Mouse (Mus musculus): ENCODE measurements around the gene Bsnd.

DNA sequence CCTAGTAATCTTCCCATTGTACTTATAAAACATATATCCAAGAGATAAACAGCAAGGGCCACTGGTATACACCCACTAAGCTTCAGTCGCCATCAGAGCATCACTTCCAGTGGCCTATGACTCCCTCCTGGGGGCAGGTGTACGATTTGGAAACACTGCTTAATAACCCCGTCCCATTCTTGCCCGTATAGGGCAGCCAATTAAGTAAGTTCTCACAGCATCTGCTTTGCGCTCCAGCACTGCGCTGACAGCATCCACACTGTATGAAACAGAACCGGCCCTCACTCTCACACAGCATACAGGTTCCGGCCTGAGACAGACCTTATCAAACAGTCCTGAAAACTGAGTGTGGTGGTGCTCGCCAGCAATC lies 38.0 kb upstream of the Bsnd start:
- no peak for TF ChIP-seq POLR2A (IDR thresholded peaks at IDR 0.05; ENCODE audit: control insufficient read depth, low read depth, low read length)
- TF ChIP-seq CTCF (IDR thresholded peaks at IDR 0.05; ENCODE audit: control insufficient read depth, insufficient read depth, insufficient replicate concordance, low read depth, low read length): no peak

Measured in testis, adult 2 months (tissue).